Mouse (Mus musculus): ENCODE measurements around the gene Prkag2. TPM values are rescaled to one million over a fixed set of nuclear protein-coding genes. Genes with fewer than 3 reads are reported as not detected.

Prkag2 gene
- polyA plus RNA-seq (2015; fragmentation: Nextera tagmentation; extraction: Ambion mirVana) = 20.1 and 21.7 TPM in 2 replicates

DNA sequence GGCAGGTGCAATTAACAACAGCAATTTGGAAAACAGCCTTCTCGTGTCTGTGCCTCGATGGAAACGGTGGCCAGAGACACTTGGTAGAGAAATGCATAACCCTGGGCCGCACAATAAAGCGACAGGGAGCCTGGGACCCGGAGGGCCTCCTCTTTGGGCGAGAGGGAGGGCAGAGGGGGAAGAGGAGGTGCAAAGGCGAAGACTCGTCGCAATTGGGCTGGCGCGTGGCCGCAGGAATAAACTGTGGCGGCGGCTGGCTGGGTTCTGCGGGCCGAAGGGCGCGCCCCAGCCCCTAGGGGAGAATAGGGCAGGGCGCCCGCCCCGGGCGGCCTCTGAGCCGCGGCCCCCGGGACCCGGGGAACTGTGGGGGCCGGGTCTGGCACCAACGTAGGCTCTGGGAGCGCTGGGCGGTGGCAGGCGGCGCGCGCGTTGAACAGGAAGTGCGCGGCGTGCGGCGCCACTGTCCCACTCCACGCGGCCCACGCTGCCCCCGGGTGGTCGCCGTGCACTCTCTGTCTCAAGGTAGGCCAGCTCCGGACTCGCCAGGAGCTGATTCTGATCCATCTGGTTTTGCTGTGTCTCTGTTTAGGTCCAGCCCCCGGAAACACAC is at the start of gene Prkag2:
TSS of gene Prkag2 (minus strand) at position 127 of the 610 bp plus-strand sequence.
- H3K4me2 ChIP-seq = peak within 1 kb of the TSS; percentile 100
- under 1% methylated on average over 38 of the region's 50 CpGs for WGBS
- peak within 1 kb of the TSS; percentile 65 for H3K4me3 ChIP-seq
- H3K36me3 ChIP-seq = no peaks in the 10 kb centered on the region
- H3K27me3 ChIP-seq = peaks cover 50% of the 10 kb centered on the region
- peaks cover 26% of the 10 kb centered on the region for H3K4me1 ChIP-seq
- H3K9ac ChIP-seq = peak within 1 kb of the TSS; percentile 50
- no peak within 1 kb of the TSS; the same call in 1 of the 2 replicates for H3K27ac ChIP-seq
- no peaks in the 10 kb centered on the region for H3K9me3 ChIP-seq
- ATAC-seq (ENCODE audit: insufficient number of reproducible peaks, low FRiP score, low TSS enrichment, low read depth) = peak; percentile 67

DNA sequence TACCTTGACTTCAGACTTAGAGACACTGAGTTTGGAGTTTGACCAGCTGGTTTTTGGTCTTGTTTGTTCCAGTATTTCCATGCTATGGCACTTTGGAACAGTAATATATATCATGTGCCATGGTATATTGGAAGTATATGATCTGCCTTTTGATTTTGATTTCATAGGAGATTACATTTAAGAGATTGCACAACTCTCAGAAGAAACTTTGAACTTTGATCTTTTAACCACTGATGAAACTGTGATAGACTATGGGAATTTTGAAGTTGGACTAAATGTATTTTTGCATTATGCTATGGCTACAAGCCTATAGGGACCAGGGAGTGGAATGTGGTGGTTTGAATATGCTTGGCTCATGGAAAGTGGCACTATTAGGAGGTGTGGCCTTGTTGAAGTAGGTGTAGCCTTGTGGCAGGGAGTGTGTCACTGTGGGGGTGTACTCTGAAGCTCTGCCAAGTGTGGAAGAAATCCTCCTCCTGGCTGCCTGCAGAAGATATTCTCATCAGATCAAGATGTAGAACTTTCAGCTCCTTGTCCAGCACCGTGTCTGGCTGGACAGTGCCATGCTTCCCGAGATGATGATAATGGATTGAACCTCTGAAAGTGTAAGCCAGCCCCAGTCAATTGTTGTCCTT is 49.0 kb upstream of the Prkag2 start:
- Histone ChIP-seq H3K9me3 (no peaks in the 10 kb centered on the region), H3K4me2 (no peak overlapping the region), H3K27me3 (no peaks in the 10 kb centered on the region), H3K36me3 (no peaks in the 10 kb centered on the region), H3K27ac (no peak overlapping the region), H3K4me1 (no peaks in the 10 kb centered on the region), H3K9ac (no peak overlapping the region), H3K4me3 (no peak overlapping the region)
- ATAC-seq (ENCODE audit: insufficient number of reproducible peaks, low FRiP score, low TSS enrichment, low read depth) = no peak
- WGBS = 74% methylated on average over 2 of the region's 2 CpGs

DNA sequence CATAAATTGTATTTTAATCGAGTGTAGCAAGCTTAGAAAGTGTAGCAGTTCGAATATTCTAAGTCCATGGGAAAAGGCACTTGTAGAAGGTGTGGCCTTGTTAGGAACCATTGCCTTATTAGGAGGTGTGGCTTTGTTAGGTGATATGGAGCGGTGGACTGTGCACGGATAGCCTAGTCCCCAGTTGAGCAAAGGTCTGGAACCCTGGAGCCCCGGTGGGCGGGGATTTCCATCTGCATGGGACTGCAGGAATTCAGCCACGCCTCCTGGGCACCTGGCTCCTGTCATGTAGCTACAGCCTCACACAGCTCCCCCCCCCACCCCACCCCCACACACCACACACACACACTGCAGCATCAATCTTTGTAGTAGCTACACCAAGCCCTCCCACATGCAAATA is 46.3 kb upstream of the Prkag2 start:
- ATAC-seq (ENCODE audit: insufficient number of reproducible peaks, low FRiP score, low TSS enrichment, low read depth) = no peak
- no peak overlapping the region for H3K4me3 ChIP-seq
- no peaks in the 10 kb centered on the region for H3K9me3 ChIP-seq
- H3K9ac ChIP-seq = no peak overlapping the region
- WGBS = 69% methylated on average over 7 of the region's 7 CpGs
- no peak overlapping the region for H3K27ac ChIP-seq
- H3K36me3 ChIP-seq = no peaks in the 10 kb centered on the region
- H3K4me2 ChIP-seq = no peak overlapping the region
- H3K27me3 ChIP-seq = no peaks in the 10 kb centered on the region
- H3K4me1 ChIP-seq = no peaks in the 10 kb centered on the region

DNA sequence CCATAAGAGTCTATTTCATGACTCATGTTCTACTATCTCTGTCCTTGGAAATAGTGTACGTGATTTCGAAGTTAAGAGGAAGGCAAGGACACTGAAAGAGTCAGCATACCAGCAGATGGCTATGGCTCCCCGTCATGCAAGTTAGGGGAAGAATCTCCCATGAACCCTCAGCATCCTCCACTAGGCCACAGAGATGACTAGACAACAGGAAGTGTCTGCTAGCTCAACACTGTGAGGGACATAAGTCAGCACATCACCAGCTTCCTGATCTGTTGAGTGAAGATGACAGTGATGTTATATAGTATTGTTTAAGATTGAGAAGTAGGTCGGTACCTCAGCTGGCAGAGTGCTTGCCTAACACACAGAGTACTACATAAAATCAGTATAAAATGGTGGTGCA is 27.4 kb upstream of the Prkag2 start:
- H3K36me3 ChIP-seq = no peaks in the 10 kb centered on the region
- no peak overlapping the region for H3K4me3 ChIP-seq
- 87% methylated on average over 4 of the region's 4 CpGs for WGBS
- no peak overlapping the region for H3K4me2 ChIP-seq
- H3K9me3 ChIP-seq = no peaks in the 10 kb centered on the region
- H3K9ac ChIP-seq = no peak overlapping the region
- H3K27me3 ChIP-seq = no peaks in the 10 kb centered on the region
- no peaks in the 10 kb centered on the region for H3K4me1 ChIP-seq
- ATAC-seq (ENCODE audit: insufficient number of reproducible peaks, low FRiP score, low TSS enrichment, low read depth) = no peak
- no peak overlapping the region for H3K27ac ChIP-seq

GRCm38 (mm10) chr5:25125884-25126560 is 25.6 kb upstream of the Prkag2 start:
- H3K9me3 ChIP-seq = no peaks in the 10 kb centered on the region
- ATAC-seq (ENCODE audit: insufficient number of reproducible peaks, low FRiP score, low TSS enrichment, low read depth) = no peak
- no peak overlapping the region for H3K4me3 ChIP-seq
- H3K27ac ChIP-seq = no peak overlapping the region
- no peak overlapping the region for H3K9ac ChIP-seq
- H3K36me3 ChIP-seq = no peaks in the 10 kb centered on the region
- 74% methylated on average over 3 of the region's 3 CpGs for WGBS
- no peak overlapping the region for H3K4me2 ChIP-seq
- no peaks in the 10 kb centered on the region for H3K4me1 ChIP-seq
- no peaks in the 10 kb centered on the region for H3K27me3 ChIP-seq

- no peak for ATAC-seq (ENCODE audit: insufficient number of reproducible peaks, low FRiP score, low TSS enrichment, low read depth)
- 86% methylated on average over 1 of the region's 1 CpGs for WGBS
- H3K36me3 ChIP-seq = no peaks in the 10 kb centered on the region
- no peaks in the 10 kb centered on the region for H3K9me3 ChIP-seq
- no peak overlapping the region for H3K27ac ChIP-seq
- H3K27me3 ChIP-seq = no peaks in the 10 kb centered on the region
- H3K4me1 ChIP-seq = no peaks in the 10 kb centered on the region
- no peak overlapping the region for H3K4me3 ChIP-seq
- H3K4me2 ChIP-seq = no peak overlapping the region
- H3K9ac ChIP-seq = no peak overlapping the region
These were observed 22.1 kb upstream of the Prkag2 start for GRCm38 (mm10) chr5:25122534-25122933.

- 75% methylated on average over 5 of the region's 5 CpGs for WGBS
- Histone ChIP-seq H3K27me3 (no peaks in the 10 kb centered on the region), H3K9me3 (no peaks in the 10 kb centered on the region), H3K4me1 (no peaks in the 10 kb centered on the region), H3K27ac (no peak overlapping the region), H3K9ac (no peak overlapping the region), H3K4me3 (no peak overlapping the region), H3K4me2 (no peak overlapping the region), H3K36me3 (no peaks in the 10 kb centered on the region)
- ATAC-seq (ENCODE audit: insufficient number of reproducible peaks, low FRiP score, low TSS enrichment, low read depth) = no peak
These were observed 18.7 kb upstream of the Prkag2 start for GRCm38 (mm10) chr5:25119148-25119547.

DNA sequence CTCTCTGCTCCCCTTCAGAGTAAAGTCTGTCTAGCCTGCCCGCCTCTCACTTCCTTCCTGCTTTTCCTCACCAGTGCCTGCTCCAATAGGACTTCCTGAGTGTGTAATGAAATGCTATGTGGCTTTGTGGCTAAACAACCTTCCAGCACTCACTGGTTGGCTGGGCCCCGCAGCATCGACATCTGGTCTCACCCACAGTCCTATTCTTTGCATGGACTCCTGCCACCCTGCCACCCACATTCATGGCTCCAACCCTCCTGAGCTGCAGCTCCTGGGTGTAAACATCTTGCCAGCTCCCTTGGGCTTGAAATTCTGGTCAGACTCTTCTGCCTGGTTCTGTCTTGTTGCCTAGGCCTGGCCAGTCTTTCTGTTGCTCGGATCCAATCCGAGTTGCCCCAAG is 15.6 kb upstream of the Prkag2 start:
- Histone ChIP-seq H3K27ac (no peak overlapping the region), H3K27me3 (no peaks in the 10 kb centered on the region), H3K36me3 (no peaks in the 10 kb centered on the region), H3K4me3 (no peak overlapping the region), H3K9me3 (no peaks in the 10 kb centered on the region), H3K4me2 (no peak overlapping the region), H3K4me1 (no peaks in the 10 kb centered on the region), H3K9ac (no peak overlapping the region)
- 72% methylated on average over 5 of the region's 5 CpGs for WGBS
- ATAC-seq (ENCODE audit: insufficient number of reproducible peaks, low FRiP score, low TSS enrichment, low read depth) = no peak

- Histone ChIP-seq H3K4me1 (no peaks in the 10 kb centered on the region), H3K4me2 (no peak overlapping the region), H3K4me3 (no peak overlapping the region), H3K27me3 (no peaks in the 10 kb centered on the region), H3K27ac (no peak overlapping the region), H3K9me3 (no peaks in the 10 kb centered on the region), H3K36me3 (no peaks in the 10 kb centered on the region), H3K9ac (no peak overlapping the region)
- 62% methylated on average over 5 of the region's 5 CpGs for WGBS
- ATAC-seq (ENCODE audit: insufficient number of reproducible peaks, low FRiP score, low TSS enrichment, low read depth) = no peak
These were observed 14.8 kb upstream of the Prkag2 start for GRCm38 (mm10) chr5:25115216-25115615.

DNA sequence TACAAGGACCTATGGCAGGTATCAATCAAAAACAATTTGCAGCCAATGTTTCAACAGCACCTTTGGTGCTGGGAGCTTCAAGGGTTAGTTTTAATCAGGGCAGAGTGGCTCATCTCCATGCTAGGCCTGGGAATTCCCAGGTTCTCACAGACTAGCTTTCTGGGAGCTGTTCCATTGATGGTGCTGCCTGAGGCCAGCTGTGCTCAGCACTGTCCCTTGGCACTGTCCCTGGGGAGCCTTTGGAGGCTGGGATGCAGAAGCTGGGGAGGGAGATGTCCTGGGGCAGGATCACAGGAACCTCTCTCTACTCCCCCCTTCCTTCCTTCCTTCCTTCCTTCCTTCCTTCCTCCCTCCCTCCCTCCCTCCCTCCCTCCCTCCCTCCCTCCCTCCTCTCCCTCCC is 13.7 kb upstream of the Prkag2 start:
- no peak for ATAC-seq (ENCODE audit: insufficient number of reproducible peaks, low FRiP score, low TSS enrichment, low read depth)
- H3K4me1 ChIP-seq = no peaks in the 10 kb centered on the region
- no peaks in the 10 kb centered on the region for H3K9me3 ChIP-seq
- no peaks in the 10 kb centered on the region for H3K36me3 ChIP-seq
- no peak overlapping the region for H3K27ac ChIP-seq
- no peaks in the 10 kb centered on the region for H3K27me3 ChIP-seq
- H3K4me3 ChIP-seq = no peak overlapping the region
- no peak overlapping the region for H3K9ac ChIP-seq
- H3K4me2 ChIP-seq = no peak overlapping the region

GRCm38 (mm10) chr5:25110314-25110713 is 9.9 kb upstream of the Prkag2 start:
- Histone ChIP-seq H3K36me3 (no peaks in the 10 kb centered on the region), H3K4me1 (no peaks in the 10 kb centered on the region), H3K4me3 (no peak overlapping the region), H3K9ac (no peak overlapping the region), H3K9me3 (no peaks in the 10 kb centered on the region), H3K27me3 (no peaks in the 10 kb centered on the region), H3K4me2 (no peak overlapping the region), H3K27ac (no peak overlapping the region)
- ATAC-seq (ENCODE audit: insufficient number of reproducible peaks, low FRiP score, low TSS enrichment, low read depth) = no peak
- 77% methylated on average over 3 of the region's 3 CpGs for WGBS

GRCm38 (mm10) chr5:25105748-25106147 is 5.3 kb upstream of the Prkag2 start:
- H3K9ac ChIP-seq = no peak overlapping the region
- H3K9me3 ChIP-seq = no peaks in the 10 kb centered on the region
- H3K27ac ChIP-seq = no peak overlapping the region
- no peak for ATAC-seq (ENCODE audit: insufficient number of reproducible peaks, low FRiP score, low TSS enrichment, low read depth)
- no peak overlapping the region for H3K4me3 ChIP-seq
- peaks cover 7% of the 10 kb centered on the region for H3K4me1 ChIP-seq
- H3K4me2 ChIP-seq = no peak overlapping the region
- H3K27me3 ChIP-seq = peaks cover 13% of the 10 kb centered on the region
- H3K36me3 ChIP-seq = no peaks in the 10 kb centered on the region

Data from limb, embryonic 15.5 days (tissue).